Mouse (Mus musculus): ENCODE data around the gene Cyp2d10. TPM values are rescaled to one million over a fixed set of nuclear protein-coding genes. Genes with fewer than 3 reads are reported as not detected.
"Not testable (repeated sequence)": the region's sequence is repeated elsewhere in the genome, so short reads cannot be mapped to it uniquely, and the experiment has no call there.

Cyp2d10 gene
- not detected for total RNA-seq (2021)

DNA sequence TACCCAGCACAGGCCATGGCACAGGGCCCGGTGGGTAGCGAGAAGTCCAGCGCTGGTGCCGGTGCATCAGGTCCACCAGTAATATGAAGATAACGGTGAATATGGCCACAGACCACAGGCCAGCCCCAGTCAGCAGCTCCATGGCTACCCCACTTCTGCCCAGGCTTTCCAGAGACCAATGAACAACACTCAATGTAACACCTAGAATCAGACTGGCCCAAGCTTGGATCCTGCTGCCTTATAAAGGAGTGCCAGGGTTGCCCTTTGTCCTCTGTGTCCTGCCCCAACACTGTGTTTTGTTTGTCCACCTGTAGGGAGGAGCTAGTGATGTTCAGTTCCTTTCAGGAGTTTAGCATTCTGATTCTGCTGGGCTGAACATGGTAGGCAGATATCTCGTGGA lies at the start of gene Cyp2d10:
TSS of gene Cyp2d10 (minus strand) at position 215 of the 400 bp plus-strand sequence.
- no peak for DNase-seq

DNA sequence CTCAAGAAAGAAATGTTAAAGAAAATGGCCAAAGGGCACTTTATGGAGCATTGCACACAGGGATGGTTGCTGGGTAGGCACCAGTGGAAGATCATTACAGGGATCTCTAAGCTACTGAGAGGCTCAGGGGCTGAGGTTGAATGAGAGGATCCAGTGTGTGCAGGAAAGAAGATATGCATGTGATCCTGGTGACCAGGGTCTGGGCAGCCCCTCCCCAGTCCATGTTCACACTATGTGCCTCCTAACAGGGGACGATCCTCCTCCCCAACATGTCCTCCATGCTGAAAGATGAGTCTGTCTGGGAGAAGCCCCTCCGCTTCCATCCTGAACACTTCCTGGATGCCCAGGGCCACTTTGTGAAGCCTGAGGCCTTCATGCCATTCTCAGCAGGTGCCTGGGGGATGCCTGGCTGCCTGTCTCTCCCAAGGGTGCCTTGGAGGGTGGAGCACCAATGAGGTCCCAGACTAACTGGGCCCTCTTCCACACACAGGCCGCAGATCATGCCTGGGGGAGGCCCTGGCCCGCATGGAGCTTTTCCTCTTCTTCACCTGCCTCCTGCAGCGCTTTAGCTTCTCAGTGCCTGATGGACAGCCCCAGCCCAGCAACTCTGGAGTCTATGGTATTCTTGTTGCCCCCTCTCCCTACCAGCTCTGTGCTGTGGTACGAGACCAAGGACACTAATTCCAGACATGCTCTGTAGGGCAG lies 49.2 kb upstream of the Cyp2d10 start:
- DNase-seq: not testable (repeated sequence)

DNA sequence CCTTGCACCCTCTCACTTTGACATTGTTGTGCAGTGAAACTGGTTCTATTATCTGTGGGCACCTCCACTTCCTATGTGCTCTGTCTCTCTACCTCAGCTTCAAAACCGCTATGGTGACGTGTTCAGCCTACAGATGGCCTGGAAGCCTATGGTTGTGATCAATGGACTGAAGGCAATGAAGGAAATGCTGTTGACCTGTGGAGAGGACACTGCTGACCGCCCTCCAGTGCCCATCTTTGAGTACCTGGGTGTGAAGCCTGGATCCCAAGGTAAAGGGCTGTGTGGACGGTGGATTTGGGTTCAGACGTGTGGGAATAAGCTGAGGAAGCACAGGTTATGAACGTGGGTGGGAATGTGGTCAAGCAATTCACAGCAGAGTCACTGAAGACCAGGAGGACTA lies 46.5 kb upstream of the Cyp2d10 start:
- DNase-seq: not testable (repeated sequence)

DNA sequence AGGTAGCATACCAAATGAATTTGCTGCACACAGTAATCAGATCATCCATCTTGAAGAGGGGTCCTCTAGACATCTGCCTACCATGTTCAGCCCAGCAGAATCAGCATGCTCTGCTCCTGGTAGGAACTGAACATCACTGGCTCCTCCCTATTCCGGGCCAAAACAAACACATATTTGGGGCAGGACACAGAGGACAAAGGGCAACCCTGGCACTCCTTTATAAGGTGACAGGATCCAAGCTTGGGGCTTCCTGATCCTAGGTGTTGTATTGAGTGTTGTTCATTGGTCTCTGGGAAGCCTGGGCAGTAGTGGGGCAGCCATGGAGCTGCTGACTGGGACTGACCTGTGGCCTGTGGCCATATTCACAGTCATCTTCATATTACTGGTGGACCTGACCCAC lies 45.1 kb upstream of the Cyp2d10 start:
- DNase-seq: not testable (repeated sequence)

DNA sequence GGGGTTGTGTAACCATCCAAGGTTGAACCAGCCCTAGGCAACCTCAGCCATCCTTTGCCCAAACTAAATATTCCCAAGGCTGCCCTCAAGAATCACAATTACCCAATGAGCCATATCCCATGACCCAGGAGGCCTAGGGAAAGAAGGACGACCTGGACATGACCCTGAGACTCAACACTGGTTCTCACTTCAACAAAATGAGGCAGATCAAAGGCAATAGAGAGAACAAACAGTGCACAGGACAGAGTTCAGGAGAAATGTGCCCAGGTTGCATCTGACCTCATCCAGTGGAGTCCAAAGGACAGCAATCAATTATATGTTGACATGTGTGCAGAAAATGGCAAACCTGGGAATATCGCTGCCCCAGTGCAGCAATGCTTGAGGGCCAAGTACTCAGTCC lies 43.0 kb upstream of the Cyp2d10 start:
- not testable (repeated sequence) for DNase-seq

DNA sequence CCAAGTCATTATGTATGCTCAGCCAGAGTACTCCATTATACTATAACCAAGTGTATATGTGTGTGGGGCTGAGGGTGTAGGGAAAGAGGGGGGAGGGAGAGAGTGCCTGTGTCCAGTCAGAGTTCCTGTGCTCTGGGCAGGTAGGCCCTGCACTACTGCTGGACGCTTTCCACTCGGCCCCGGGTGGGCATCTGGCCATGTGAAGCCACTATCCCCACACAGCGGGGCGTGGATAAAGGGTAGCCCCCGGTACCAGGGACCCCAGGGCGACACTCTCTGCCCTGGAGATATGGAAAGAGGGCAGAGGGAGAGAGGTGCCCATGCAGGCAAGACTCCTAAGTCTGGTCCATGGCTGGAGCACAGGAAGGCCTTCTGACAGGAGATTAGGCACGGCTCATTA lies 38.2 kb upstream of the Cyp2d10 start:
- DNase-seq: no peak

DNA sequence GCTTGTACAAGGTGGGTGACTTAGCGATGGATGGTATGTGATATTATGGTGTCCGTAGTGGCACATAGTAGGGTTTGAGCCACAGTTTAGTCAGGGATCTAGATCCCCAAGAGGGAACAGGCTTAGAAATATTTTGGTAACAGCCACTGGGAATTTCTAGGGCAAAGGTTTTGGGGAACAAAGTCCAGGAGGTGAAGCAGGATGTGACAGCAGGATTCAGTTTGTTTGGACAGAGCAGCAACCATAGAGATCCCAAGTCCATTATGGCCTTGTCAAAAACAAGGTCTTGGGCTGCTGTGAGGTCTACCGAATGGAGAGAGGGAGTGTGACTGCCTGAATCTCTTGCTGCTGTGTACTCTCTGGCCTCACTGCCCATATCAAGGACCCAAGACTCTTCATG lies 36.7 kb upstream of the Cyp2d10 start:
- DNase-seq: no peak

DNA sequence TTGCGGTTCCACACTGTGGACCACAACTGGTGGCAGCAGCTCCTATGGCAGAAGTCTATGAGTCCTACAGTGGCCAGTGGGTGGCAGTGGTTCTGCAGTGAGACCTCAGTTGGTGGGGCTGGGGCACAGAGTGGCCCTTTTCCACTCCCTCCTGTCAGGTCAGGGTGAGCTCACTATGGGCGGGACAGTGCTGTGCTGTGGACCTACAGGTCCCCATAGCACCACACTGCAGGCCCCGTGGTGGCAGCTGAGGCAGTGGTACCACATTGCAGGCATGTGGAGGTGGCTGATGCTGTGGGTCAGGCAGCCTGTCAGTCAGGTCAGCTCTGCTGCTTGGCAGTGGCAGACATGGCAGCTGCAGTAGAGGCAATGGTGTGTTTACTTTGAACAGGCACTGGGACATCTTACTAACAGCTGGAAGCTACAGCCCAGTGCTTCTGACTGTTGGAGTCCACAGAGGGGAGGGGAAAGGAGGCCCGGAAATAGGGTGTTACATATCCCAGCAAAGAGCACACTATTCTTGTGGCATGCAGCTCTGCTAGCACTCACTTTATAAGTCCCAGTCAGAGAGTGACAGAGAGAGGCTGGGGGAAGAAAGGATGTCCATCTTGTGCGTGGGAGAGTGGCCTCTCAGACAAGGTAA lies 31.1 kb upstream of the Cyp2d10 start:
- DNase-seq: no peak

DNA sequence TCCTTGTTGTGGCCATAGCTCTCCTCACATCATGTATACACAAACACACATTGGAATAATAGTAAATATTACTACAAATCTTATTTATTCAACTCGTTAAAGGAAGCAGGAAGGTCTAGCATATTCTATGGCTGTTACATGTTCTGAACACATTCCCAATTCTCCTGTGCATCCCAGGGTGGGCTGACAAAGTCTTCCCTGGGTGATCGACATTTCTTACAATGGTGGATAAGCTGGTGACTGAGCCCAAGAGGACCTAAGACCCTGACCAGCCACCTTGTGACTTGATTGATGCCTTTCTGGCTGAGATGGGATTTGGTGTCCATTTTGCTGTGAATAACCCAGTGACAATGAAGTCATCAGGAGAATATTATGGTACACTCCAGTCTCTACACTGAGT lies 28.6 kb upstream of the Cyp2d10 start:
- DNase-seq: no peak

DNA sequence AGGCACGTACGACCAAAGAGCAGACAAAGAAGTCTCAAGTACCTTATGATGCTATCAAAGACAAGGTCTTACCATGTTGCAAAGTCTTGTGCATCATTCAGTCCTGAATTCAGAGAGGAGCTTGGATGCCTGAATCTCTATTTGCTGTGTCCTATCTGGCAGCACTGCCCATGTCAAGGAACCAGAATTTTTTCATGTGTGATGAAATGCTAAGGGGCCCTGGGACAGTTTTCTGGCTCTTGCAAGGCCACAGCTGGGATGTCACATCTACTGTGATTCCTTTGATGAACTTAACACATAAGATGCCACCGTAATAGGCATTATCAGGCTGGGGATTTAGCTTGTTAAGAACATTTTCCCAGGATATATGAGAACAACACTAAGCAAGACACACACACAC lies 28.0 kb upstream of the Cyp2d10 start:
- DNase-seq: no peak

DNA sequence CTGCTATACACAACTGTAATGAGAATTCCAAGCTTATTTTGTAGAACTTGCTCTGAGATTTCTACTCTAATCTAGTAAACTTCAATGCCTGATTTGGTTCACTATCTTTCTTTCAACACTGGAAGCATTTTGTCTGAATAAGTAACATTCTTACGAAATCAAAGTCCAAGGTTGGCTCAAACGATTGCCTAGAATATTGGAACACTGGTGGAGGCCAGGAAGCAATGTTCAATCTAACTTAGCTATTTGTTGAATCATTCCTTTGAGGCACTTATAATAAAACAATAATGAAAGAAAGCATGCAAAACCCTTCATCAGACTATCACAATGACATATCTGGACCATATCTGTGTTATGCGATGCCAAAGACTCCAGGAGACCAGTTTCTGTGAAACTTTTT lies 27.5 kb upstream of the Cyp2d10 start:
- DNase-seq: no peak

DNA sequence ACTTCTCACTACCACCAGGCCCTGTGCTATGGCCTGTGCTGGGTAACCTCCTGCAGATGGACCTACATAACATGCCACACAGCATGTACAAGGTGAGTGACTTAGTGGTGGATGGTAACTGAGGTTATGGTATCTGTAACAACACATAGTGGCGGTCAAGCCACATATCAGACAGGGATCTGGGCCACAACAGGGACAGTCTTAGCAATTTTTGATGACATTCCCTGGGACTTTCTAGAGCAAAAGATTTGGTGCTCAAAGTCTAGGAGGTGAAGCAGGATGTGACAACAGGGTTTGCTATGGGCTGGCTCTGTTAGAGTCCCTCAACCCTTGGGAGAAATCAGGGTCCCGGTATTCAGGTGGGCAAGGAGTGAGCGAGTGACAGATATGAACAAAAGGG lies 26.6 kb upstream of the Cyp2d10 start:
- DNase-seq: no peak

DNA sequence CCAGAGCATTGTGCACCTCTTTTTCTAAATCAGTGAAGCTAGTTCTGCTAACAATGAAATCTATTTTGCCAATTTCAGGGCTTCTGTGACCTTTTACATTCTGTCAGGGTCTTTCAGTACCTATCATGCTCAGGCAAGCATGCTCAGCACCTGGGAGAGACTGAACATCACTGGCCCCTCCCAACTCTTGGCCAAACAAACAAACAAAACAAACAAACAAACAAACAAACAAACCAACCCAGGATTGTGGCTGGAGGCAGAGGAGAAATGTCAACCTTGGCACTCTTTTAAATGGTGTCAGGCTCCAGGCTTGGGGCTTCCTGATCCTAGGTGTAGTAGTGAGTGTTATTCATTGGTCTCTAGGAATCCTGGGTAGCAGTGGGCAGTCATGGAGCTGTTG lies 26.1 kb upstream of the Cyp2d10 start, which contains the start of gene Cyp2d9:
TSS of gene Cyp2d9 (plus strand) at position 301 of the 400 bp plus-strand sequence.
- no peak for DNase-seq

DNA sequence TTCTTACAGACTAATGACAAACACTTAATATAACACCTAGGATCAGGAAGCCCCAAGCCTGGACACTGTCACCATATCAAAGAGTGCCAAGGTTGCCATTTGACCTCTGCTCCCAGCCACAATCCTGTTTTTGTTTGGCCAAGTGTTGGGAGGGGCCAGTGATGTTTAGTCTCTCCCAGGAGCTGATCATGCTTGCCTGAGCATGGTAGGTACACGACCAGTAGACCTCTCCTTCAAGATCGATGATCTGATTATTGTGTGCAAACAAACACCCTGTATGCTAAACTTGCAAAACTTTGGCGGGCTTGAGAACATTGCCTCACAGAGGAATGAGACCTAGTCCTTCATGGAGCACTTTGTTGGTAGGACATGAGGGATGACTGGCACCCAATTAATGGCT lies 16.5 kb upstream of the Cyp2d10 start:
- no peak for DNase-seq

DNA sequence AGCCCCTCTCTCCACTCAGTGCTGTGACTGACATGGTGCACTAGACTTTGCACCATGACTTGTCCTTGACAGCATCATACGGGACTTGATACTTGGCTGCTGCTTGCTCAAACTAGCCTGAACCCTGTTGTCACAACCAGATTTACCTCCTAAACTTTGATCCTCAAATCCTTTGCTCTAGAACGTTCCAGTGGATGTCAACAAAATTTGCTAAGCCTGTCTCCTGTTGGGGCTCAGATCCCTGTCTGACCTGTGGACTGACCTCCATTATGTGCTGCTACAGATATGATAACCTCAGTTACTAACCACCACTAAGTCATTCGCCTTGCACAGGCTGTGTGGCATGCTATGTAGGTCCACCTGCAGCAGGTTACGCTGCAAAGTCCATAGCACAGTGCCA lies 15.9 kb upstream of the Cyp2d10 start:
- DNase-seq: no peak

DNA sequence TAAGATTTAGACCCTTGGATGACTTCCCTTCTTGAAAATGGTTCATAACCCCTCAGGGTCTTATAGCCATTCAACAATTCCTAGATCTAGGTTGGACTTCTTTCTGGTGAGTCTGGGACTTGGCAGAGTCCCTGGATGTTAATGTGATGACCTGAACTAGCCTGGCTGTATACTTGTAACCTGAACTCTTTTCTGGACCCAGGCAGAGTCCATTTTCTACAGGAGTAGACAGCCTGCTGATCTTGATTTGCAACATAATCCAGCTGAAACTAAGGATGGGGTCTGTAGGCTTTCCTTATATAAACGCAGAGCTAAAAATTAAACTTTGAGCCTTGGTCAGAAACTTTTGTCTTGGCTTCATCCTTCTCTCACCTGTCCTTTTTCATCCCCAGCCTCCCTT lies 11.6 kb upstream of the Cyp2d10 start:
- DNase-seq: no peak

DNA sequence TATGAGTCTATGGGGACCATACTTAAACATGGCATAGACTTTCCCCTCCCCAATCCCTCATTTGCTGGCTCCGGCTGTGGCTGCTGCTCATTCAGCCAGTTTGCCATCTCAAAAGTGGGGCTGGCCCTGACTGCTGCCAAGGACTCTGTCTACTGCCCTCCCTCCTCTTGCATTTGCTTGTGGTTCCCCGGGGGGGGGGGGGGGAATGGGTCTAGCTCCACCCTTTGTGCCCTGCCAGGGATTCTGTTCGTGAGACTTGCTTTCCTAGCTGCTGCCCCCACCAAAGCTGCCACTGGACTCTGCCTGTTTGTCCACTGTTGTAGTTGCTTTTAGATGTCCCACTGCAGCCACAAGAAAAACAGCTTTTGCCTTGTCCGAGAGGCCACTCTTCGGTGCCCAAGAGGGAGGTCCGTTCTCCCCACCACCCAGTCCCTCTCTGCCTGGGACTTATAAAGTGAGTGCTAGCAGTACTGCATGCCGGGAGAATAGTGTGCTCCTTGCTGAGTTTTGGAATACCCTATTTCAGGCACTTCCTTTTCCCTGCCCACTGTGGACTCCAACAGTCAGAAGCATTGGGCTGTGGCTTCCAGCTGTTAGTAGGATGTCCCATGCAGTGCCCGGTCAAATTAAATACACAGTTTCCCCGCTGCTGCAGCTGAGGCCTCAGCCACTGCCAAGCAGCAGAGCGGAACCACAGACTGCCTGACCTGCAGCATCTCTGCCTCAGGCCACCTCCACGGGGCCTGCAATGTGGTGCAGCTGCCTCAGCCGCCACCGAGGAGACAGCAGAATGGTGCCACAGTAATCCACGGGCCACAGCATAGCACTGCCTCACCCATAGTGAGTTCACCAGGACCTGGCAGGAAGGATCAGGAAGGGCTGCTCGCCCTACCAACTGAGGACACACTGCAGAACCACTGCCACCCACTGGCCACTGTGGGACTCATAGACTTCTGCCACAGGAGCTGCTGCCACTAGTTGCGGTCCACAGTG lies 10.1 kb upstream of the Cyp2d10 start:
- DNase-seq: peak; percentile 79 to 85

DNA sequence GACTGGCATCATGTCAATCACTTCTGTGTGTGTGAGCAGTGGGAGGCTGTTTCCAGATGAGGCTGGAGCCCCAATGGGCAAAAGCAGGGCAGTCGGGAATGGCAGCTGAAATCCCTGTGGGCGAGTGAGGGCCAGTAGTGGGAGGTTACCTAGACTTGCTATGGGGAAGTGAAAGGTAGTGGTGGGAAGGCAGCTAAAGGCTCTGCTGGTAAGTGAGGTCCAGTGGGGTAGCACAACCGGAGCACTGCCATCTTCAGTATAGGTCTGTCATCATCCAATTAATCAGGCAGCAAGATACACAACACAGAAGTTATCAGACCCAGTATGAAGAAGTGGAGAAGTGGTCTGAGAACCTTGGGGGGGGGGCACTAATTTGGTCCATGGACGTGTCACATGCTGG lies 541 bp upstream of the Cyp2d10 start:
- DNase-seq: no peak

DNA sequence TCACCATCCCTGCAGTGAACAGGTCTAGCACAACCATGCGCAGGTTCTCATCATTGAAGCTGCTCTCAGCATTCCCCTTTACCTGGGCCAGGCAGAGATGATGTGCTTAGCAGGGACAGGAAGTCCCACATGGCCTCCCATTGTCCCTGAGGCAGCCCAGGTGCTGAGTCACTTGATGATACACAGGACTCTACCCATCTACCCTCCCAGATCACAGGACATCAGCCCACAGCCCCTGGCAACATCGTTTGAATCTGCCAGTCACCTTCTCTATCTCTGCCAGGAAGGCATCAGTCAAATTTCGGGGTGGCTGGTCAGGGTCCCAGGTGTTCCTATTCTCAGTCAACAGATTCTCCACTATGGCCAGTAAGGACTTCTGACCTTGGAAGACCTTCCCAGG lies 2.8 kb downstream of the Cyp2d10 start:
- DNase-seq: no peak

DNA sequence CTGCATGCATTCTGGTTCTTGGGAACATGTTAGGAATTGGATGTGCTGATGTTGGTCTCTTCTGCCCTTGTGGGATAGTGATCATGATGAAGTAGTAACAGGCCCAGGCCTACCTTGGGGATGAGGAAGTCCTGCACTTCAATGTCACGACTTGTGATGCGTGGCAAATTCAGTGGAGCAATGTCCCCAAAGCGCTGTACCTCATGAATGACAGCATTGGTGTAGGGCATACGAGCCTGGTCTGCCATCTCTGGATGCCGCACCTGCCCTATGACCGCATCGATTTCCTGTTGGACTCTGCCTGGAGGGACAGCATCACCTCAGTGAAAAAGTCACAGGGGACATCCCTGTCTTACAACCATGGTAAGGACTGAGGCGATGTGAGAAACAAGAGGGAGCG lies 3.4 kb downstream of the Cyp2d10 start:
- DNase-seq: no peak

DNA sequence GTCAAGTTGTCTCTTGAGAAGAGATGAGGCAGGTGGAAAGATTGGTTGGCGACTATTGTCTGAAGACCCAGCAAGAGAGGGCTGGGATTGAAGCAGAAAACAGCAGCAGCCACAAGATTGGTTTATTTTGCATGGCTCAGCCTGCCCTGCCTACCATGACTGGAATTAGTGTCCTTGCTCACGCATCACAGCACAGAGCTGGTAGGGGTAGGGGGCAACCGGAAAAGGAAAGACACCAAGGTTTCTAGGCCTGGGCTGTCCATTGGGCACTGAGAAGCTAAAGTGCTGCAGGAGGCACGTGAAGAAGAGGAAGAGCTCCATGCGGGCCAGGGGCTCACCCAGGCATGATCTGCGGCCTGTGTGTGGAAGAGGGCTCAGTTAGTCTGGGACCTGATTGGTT lies 4.3 kb downstream of the Cyp2d10 start:
- DNase-seq: no peak

DNA sequence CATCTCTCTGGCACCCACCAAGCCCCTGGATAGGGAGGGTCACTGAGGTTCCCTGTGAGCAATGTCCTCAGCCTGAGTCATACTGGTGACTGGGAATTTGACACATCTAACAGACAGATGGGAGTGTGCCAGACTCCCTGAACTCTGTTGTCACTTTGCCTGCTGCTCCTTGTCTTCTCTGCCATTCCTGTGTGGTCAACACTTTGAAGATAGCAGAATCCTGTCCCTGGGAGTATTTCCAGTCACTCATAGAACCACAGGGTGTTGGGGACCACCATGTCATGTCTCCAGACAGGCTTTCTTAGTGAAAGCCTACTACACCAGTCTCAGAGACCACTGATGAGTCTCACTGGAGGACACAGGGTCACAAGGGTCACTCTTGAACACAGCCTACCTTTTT lies 4.9 kb downstream of the Cyp2d10 start:
- no peak for DNase-seq

DNA sequence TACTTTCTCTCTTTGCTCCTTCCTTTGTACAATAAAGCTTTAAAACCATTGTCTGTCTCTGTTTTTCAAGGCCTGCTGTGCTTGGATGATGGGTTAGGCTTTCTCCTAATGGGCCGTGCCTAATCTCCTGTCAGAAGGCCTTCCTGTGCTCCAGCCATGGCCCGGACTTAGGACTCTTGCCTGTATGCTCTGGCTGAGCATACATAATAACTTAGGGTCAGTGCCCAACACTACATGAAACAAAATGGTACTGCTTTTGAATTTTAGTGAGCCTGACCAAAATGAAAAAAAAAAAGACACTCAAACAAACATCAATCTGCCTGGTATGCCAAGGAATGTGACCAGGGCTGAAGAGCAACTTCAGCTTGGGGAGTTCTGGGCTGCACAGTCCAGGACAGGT lies 5.5 kb downstream of the Cyp2d10 start:
- no peak for DNase-seq
